Mouse (Mus musculus) midbrain, embryonic 16.5 days (tissue): ENCODE data around the gene Atf6. TPM values are rescaled to one million over a fixed set of nuclear protein-coding genes. Genes with fewer than 3 reads are reported as not detected.

Source experiments
- ATAC-seq: fragments of 200-750 bp; cut with Nextera tagmentation; 2 replicates; pipeline ENCODE4 v1.8.0; 2017; ENCODE audit warnings: moderate TSS enrichment
- H3K27ac ChIP-seq: fragments of 300-500 bp; sonication (generic); 2 replicates; pipeline ENCODE4 v1.5.1; 2014; ENCODE audit warnings: mild to moderate bottlenecking, low read length, mixed read lengths
- H3K27me3 ChIP-seq: fragments of 300-500 bp; sonication (generic); 2 replicates; pipeline ENCODE4 v1.6.1; 2014; ENCODE audit warnings: low read depth, low read length, mixed read lengths; ENCODE audit not compliant: control insufficient read depth, insufficient read depth
- H3K36me3 ChIP-seq: fragments of 300-500 bp; sonication (generic); 2 replicates; pipeline ENCODE4 v1.6.1; 2014; ENCODE audit warnings: mild to moderate bottlenecking, low read length, moderate library complexity, mixed read lengths; ENCODE audit not compliant: control insufficient read depth, insufficient read depth
- H3K4me1 ChIP-seq: fragments of 300-500 bp; sonication (generic); 2 replicates; pipeline ENCODE4 v1.6.1; 2014; ENCODE audit warnings: mild to moderate bottlenecking, low read length, mixed read lengths; ENCODE audit not compliant: control insufficient read depth, insufficient read depth
- H3K4me2 ChIP-seq: fragments of 300-500 bp; sonication (generic); 2 replicates; pipeline ENCODE4 v1.6.1; 2014; ENCODE audit warnings: mild to moderate bottlenecking, low read length, mixed read lengths
- H3K4me3 ChIP-seq: fragments of 300-500 bp; sonication (generic); 2 replicates; pipeline ENCODE4 v1.5.1; 2014; ENCODE audit warnings: low read depth, mild to moderate bottlenecking, low read length, moderate library complexity, mixed read lengths
- H3K9ac ChIP-seq: fragments of 300-500 bp; sonication (generic); 2 replicates; pipeline ENCODE4 v1.6.1; 2014; ENCODE audit warnings: low read depth, low read length, mixed read lengths
- H3K9me3 ChIP-seq: fragments of 300-500 bp; sonication (generic); replicated peaks from 2 replicates; pipeline ENCODE4 v1.6.1; 2014; ENCODE audit warnings: mild to moderate bottlenecking, low read length, mixed read lengths; ENCODE audit not compliant: control insufficient read depth, poor library complexity, severe bottlenecking
- WGBS: fragments of 180-500 bp; shearing (Covaris S2); extraction: QIAGEN DNeasy Blood & Tissue Kit; methylation state at CpG from one replicate; pipeline ENCODE4 v1.1.7; 2014; 5-methylcytosine and 5-hydroxymethylcytosine counted together
- polyA plus RNA-seq: library from polyadenylated mRNA; unstranded; fragments of >200 nt; fragmentation: Nextera tagmentation; extraction: Ambion mirVana; gene quantifications from 2 replicates; pipeline ENCODE4 v1.2.1, GENCODE M21; 2015

The Atf6 gene
- polyA plus RNA-seq, 1 experiment from 2014 or later: 8.1 TPM

DNA sequence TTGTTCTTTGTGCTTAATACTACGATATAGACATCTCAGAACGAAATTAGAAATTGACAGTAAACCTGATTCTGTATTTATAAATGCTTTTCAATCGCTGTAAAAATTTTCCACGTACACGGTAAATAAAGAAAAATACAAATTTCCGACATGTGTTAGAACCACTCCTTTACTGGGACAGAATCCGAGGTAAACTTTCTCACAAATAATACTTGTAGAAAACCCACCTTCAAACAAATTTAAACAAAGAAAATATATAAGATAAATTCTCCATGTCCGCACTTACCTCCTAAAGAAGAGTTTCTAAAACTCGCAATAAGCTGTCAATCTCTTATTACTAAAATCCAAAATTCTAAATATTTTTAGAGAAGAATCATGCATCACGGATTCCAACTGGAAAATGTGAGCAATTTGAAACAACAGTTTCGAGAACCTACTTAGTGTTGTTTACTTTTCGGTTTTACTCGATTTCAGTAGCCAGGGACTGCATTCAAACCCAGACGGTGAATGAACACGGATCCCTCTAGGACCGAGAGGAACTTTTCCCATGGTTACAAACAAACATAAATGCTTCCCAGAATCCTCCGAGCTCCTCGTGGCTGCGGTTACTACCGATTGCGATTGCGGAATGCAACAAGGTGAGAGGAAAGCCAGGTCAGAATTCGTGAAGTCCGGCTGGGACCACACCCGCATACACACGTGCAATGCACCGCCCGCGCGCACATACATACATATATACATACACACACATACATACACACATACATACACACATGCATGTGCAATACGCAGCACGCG, 735 bp upstream of the Atf6 start:
- Histone ChIP-seq H3K36me3 (no peaks in the 10 kb centered on the region), H3K4me3 (peak overlapping the region; percentile 75), H3K9ac (peak overlapping the region; percentile 70), H3K27me3 (no peaks in the 10 kb centered on the region), H3K27ac (no peak overlapping the region; the same call in 1 of the 2 replicates), H3K9me3 (no peaks in the 10 kb centered on the region), H3K4me1 (peaks cover 17% of the 10 kb centered on the region), H3K4me2 (peak overlapping the region; percentile 77)
- WGBS: under 1% methylated on average over 33 of the region's 33 CpGs
- ATAC-seq: peak; percentile 92

- H3K27me3 ChIP-seq: no peaks in the 10 kb centered on the region
- H3K27ac ChIP-seq: peak overlapping the region; percentile 77
- H3K9ac ChIP-seq: peak overlapping the region; percentile 83
- peak overlapping the region; percentile 77 for H3K4me2 ChIP-seq
- peak; percentile 47 for ATAC-seq
- H3K36me3 ChIP-seq: no peaks in the 10 kb centered on the region
- WGBS: 1% methylated on average over 30 of the region's 30 CpGs
- no peaks in the 10 kb centered on the region for H3K9me3 ChIP-seq
- peaks cover 17% of the 10 kb centered on the region for H3K4me1 ChIP-seq
- H3K4me3 ChIP-seq: peak overlapping the region; percentile 75
Observed at GRCm38 (mm10) chr1:170866992-170867690, 430 bp downstream of the Atf6 start.

- WGBS: 90% methylated on average over 5 of the region's 5 CpGs
- no peaks in the 10 kb centered on the region for H3K36me3 ChIP-seq
- H3K27me3 ChIP-seq: no peaks in the 10 kb centered on the region
- no peak overlapping the region for H3K27ac ChIP-seq
- peaks cover 17% of the 10 kb centered on the region for H3K4me1 ChIP-seq
- no peak for ATAC-seq
- no peaks in the 10 kb centered on the region for H3K9me3 ChIP-seq
- no peak overlapping the region for H3K4me3 ChIP-seq
- no peak overlapping the region for H3K4me2 ChIP-seq
- H3K9ac ChIP-seq: no peak overlapping the region
Observed at GRCm38 (mm10) chr1:170865406-170865805, 2.2 kb downstream of the Atf6 start.

DNA sequence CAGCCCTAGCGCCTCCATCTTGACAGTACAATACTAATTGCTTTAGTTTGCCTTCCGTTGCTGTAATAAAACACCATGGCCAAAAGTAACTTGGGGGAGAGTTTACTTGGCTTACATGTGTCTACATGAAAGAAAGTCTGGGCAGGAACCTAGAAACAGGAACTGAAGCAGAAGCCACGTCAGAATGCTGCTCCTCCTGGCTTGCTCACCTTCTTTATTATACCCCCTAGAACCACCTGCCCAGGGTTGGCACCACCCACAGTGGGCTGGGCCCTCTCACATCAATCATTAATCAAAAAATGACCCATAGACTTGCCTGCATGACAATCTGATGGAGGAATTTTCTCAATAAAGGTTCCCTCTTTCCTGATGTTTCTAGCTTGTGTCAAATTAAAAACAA, 2.8 kb downstream of the Atf6 start:
- no peak overlapping the region for H3K4me2 ChIP-seq
- WGBS: 88% methylated on average over 3 of the region's 3 CpGs
- H3K36me3 ChIP-seq: no peaks in the 10 kb centered on the region
- H3K9me3 ChIP-seq: no peaks in the 10 kb centered on the region
- H3K9ac ChIP-seq: no peak overlapping the region
- H3K4me3 ChIP-seq: no peak overlapping the region
- no peak overlapping the region for H3K27ac ChIP-seq
- H3K27me3 ChIP-seq: no peaks in the 10 kb centered on the region
- peaks cover 17% of the 10 kb centered on the region for H3K4me1 ChIP-seq
- ATAC-seq: no peak

DNA sequence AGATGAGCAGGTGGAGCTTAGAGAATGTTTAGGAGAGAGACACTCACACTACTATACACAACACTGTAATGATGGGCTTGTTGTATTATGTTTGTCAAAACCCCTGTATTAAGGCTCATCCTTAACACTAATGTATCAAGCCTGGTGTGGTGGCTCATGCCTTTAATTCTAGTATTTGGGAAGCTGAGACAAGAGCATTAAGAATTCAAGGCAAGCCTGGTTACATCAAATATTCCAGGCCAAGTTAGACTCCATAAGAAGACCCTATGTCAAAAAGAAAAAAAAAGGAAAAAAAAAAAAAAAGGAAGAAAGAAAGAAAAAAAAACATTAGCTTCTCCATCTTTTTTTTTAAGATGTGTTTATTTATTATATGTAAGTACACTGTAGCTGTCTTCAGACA, 3.3 kb downstream of the Atf6 start:
- H3K4me2 ChIP-seq: no peak overlapping the region
- no peaks in the 10 kb centered on the region for H3K9me3 ChIP-seq
- no peak overlapping the region for H3K27ac ChIP-seq
- no peak overlapping the region for H3K9ac ChIP-seq
- H3K4me1 ChIP-seq: peaks cover 15% of the 10 kb centered on the region
- no peaks in the 10 kb centered on the region for H3K27me3 ChIP-seq
- no peaks in the 10 kb centered on the region for H3K36me3 ChIP-seq
- no peak for ATAC-seq
- H3K4me3 ChIP-seq: no peak overlapping the region

DNA sequence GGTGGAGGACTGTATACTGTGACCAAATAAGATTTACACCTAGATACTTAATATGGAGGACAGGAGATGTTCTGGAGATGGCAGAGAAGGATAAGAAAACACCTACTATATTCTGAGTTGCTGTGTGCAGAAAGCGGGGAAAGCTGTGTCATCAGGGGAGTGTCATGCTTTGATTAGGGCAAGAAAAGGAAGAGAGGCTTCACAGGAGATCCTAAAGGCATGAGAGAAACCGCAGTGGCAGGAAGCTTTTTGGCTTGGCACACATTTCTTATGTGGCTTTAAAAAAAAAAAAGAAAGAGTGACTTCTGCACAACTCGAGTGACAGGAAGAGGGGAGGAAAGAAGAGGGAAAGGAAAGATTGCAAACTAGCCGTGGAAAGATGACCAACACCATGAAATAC, 4.5 kb downstream of the Atf6 start:
- ATAC-seq: no peak
- Histone ChIP-seq H3K27ac (no peak overlapping the region), H3K4me2 (no peak overlapping the region), H3K36me3 (no peaks in the 10 kb centered on the region), H3K27me3 (no peaks in the 10 kb centered on the region), H3K9me3 (no peaks in the 10 kb centered on the region), H3K9ac (no peak overlapping the region), H3K4me1 (peaks cover 11% of the 10 kb centered on the region), H3K4me3 (no peak overlapping the region)
- WGBS: 74% methylated on average over 4 of the region's 4 CpGs

- no peak overlapping the region for H3K4me2 ChIP-seq
- WGBS: 78% methylated on average over 3 of the region's 3 CpGs
- no peaks in the 10 kb centered on the region for H3K36me3 ChIP-seq
- no peaks in the 10 kb centered on the region for H3K27me3 ChIP-seq
- no peak overlapping the region for H3K9ac ChIP-seq
- H3K4me1 ChIP-seq: peaks cover 11% of the 10 kb centered on the region
- no peak overlapping the region for H3K27ac ChIP-seq
- H3K9me3 ChIP-seq: no peaks in the 10 kb centered on the region
- no peak for ATAC-seq
- no peak overlapping the region for H3K4me3 ChIP-seq
Observed at GRCm38 (mm10) chr1:170862435-170862717, 5.2 kb downstream of the Atf6 start.

DNA sequence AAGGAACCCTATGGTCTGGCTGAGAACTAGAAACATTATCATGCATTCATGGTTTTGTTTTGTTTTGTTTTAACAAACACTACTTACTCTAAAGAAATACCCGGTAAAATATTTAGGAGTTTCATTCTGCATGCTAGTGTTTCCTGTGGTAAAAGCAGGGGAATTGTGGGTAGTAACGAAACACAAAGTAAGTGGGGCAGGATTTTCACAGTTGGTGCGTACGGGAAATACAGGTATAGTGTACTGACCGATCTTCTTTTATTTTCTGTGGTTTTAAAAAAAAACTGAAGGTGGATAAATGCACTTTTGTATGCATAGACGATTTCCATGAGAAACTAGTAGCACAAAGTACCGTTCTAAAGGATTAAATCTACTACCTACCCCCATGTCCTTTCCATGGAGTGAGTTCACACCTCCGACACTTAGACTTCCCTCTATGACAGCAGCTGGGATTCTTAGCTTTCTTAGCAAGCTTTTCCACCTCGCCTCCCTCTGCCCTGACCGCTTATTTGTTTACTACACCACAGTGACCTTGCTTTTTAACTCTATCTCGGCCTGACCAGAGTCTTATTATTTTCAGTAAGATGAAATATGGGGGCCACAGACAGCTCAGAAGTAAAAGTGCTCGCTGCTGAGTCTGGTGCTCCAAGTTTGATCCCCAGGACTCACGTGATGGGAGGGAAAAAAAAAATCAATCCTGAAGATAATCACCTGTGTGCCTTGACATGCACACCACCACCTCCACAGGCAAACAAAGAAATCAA, 5.7 kb downstream of the Atf6 start:
- 88% methylated on average over 13 of the region's 13 CpGs for WGBS
- H3K36me3 ChIP-seq: no peaks in the 10 kb centered on the region
- H3K9me3 ChIP-seq: no peaks in the 10 kb centered on the region
- no peak overlapping the region for H3K4me3 ChIP-seq
- no peaks in the 10 kb centered on the region for H3K27me3 ChIP-seq
- ATAC-seq: no peak
- no peak overlapping the region for H3K9ac ChIP-seq
- no peak overlapping the region for H3K27ac ChIP-seq
- H3K4me1 ChIP-seq: peaks cover 10% of the 10 kb centered on the region
- H3K4me2 ChIP-seq: no peak overlapping the region

DNA sequence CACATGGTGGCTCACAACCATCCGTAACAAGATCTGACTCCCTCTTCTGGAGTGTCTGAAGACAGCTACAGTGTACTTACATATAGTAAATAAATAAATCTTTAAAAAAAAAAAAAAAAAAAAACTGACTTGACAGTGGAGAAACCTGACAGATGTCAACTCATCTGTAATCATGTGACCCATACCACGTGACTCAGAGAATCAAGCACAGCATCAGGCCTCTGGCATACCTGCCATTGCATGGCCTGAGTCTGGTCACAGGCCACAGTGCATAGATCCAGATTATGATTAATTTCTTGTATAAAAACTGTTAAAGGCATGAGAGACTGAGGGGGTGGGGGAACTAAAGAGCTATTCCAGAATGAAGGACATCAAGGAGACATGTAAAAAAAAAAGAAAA, 8.7 kb downstream of the Atf6 start:
- H3K27me3 ChIP-seq: no peaks in the 10 kb centered on the region
- H3K4me2 ChIP-seq: no peak overlapping the region
- H3K4me1 ChIP-seq: no peaks in the 10 kb centered on the region
- H3K27ac ChIP-seq: no peak overlapping the region
- no peak overlapping the region for H3K9ac ChIP-seq
- no peak overlapping the region for H3K4me3 ChIP-seq
- no peaks in the 10 kb centered on the region for H3K36me3 ChIP-seq
- 81% methylated on average over 1 of the region's 2 CpGs for WGBS
- H3K9me3 ChIP-seq: no peaks in the 10 kb centered on the region
- no peak for ATAC-seq
